Mouse (Mus musculus) spleen, adult 2 months (tissue): ENCODE measurements at regions not wholly inside any gene's neighbourhood (a gene's known extent, or its start where the extent isn't known, plus 50 kb on each side); places are given as distances from the start of the nearest gene placed in this dataset.

ENCODE experiments used
- CTCF ChIP-seq: fragments of 200-500 bp; IDR thresholded peaks from 2 replicates; pipeline ENCODE4 v1.5.1; 2011; ENCODE audit warnings: mild to moderate bottlenecking, inconsistent platforms; ENCODE audit not compliant: insufficient read depth, insufficient read length, insufficient replicate concordance; ENCODE audit errors: extremely low read depth
- POLR2A ChIP-seq: fragments of 200-500 bp; IDR thresholded peaks from 2 replicates; pipeline ENCODE4 v1.6.1; 2011; ENCODE audit warnings: low read depth, low read length, inconsistent platforms

DNA sequence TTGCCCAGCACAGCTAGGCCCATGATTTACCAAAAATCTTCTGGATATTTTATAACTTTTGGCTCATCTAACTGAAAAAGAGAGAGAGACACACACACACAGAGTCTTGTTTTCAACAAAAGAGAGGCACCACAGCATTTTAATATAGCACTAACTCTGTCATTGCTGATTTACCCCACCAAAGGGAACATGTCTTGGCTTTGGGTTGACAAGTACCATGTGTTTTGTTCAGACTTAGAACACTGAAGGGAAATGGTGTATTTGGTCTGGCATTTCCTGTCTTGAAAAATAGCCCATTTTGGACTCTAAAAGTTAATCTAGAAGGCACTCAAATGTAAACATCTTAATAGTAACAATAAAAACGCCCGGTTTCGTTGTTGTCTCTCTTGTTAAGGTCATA lies 432.7 kb upstream of the Ptger4 start:
- TF ChIP-seq POLR2A (no peak), CTCF (no peak)
